Mouse (Mus musculus) heart, adult 11 months (tissue): ENCODE results near the gene Cux1.

Experiments
- DNase-seq: peaks from one replicate; pipeline ENCODE4 v3.0.0; 2022

Gene Cux1

GRCm38 (mm10) chr5:136535204-136535603 lies 32.1 kb downstream of the Cux1 start:
- DNase-seq = no peak

GRCm38 (mm10) chr5:136533371-136534276 lies 33.7 kb downstream of the Cux1 start:
- peak; percentile 91 for DNase-seq

DNA sequence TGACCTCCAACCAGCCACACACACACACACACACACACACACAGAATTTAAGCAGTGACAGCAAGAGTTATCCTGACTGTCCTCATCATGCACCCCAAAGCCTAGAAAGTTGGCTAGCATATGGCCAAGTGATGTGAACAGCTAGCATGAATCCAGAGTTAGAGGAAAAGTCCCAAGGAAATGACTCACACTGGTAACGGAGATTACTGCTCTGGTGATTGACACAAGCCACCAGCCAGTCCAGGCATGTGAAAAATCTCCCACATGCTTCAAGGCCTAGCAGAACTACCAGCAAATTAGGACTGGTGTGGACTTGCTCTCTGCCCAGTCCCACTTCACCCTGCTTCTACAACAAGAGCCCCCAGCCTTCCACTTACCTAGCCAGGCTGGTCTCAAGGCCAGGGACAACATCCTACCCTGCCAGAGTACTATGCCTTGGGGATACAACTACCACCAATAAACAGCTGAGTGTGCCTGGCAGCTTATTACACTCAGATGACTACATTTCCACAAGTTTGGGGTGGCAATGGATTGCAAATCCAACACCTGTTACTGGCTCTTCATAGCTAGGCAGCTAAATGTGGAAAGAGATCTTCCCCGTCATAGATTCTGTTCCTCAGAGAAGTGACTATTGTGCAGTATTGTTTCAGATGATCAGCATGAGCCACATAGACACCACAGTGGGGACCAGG lies 35.5 kb downstream of the Cux1 start:
- DNase-seq = peak; percentile 94

DNA sequence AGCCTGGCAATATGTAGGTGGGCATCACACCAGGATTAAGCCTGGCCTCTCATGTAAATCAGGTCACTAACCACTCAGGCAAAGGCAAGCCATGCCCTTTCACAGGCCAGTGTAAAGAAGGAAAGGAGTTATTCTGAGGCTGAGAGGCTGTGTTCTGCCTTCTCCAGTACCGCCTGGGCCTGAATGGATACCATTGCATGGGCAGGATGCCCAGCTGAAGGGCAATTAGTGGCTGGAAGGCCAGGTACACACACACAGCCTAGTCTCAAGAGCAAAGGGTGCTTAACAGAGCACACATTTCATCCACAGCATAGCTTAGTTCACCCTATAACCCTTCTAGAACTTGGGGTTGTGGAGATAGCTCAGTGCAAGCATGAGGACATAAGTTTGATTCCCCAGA lies 36.4 kb downstream of the Cux1 start:
- peak; percentile 93 for DNase-seq

DNA sequence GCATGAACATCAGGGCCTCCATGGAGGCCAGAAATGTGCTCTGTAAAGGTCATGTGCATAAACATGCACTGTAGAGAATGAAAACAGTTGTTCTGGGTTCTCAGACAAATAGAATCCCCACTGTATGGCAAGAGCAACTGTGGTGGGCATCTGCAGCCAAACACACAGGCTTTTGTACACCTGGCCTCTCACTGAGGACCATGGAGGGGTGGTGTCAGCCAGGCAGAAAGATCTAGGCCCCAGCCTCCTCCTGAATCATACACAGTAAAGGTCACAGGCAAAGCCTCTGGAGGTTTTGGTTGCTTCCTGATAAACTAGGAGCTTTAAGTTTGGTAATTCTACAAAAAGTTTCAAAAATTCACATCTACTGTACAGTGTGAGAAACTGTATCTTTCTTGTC lies 38.1 kb downstream of the Cux1 start:
- no peak for DNase-seq

DNA sequence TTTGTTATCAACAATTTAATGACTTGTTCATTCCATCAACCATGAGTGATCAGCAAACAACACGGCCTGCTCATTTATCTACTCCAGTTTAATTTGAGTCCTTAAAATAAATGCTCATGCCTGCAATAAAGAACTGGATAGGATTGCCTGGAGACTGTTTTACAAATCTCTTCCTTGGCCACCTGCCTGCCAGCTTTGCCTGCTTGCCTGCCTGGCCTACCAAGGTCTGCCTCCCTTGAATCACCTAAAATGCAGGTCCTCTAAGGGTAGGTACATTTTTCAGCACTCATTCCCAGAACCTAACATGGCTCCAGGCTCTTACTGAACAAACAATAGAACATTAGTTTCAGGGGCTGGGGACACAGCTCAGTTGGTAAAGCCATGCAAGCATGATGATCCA lies 39.4 kb downstream of the Cux1 start:
- no peak for DNase-seq

- peak; percentile 83 for DNase-seq
Measured at GRCm38 (mm10) chr5:136526545-136526909, 40.8 kb downstream of the Cux1 start.

DNA sequence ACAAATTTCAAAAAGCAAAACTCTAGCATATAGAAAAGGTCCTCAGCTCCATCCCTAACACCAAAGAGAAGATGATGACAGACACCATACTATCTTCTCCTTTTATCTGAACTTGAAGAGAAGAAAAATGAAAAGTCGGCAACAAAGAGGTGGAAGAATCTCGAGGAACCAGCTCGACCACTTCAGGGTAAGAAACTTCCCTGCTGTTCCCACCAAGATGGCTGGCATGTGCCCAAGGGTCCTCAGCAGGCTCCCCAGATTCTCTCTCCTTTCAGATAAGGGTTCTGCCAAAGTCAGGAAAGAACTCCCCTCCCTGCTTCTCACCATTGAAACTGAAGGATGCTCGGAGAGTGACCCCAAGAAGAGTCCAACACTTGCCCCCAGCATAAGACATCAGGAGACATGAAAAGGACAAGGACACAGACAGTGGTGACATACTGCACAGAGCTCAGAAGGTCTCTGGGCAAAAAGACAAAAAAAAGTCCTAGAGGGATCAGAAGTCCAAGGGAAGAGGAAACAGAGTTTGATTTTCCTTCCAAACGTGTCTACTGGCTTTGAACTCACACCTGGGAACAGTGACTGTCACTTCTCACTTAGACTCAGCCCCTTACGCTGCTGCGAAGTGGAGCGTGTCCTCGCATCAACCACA lies 41.3 kb downstream of the Cux1 start:
- DNase-seq = no peak

GRCm38 (mm10) chr5:136522843-136523463 lies 44.3 kb downstream of the Cux1 start:
- peak; percentile 86 for DNase-seq

GRCm38 (mm10) chr5:136521656-136522055 lies 45.6 kb downstream of the Cux1 start:
- no peak for DNase-seq

DNA sequence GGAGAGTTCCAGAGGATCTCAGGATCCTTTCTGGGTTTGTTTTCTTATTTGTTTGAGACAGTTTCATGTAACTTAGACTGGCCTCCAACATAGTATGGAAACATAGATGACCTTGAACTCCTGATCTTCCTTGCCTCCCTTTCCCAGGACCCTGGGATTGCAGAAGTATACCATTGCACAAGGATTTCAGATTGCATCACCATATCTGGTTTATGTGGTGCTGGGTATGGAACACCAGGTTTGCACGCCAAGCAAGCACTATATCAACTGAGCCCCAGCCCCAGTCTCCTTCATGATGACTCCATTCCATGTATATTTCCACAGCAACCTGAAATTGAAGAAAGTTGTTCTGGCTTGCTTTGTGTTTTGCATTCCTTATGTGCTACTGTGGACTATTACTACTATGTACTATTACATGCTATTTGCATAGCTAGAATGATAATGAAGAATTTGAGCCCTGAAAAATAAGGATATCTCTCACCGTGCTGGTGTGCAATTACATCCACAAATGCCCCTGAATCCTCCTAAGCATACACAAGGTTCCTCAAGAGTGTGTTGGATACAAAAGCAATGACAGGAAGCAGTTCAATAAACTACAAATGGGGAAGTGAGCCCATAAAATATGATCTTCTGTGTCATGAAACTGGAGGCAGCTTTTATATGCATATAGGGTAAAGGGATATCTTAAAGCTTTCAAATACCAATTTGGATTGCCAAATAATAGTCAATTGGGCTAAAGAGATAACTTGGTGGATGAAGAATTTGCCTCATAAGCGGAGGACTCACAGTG lies 48.4 kb downstream of the Cux1 start:
- peak; percentile 76 for DNase-seq

- no peak for DNase-seq
Measured at GRCm38 (mm10) chr5:136517510-136517909, 49.8 kb downstream of the Cux1 start.

DNA sequence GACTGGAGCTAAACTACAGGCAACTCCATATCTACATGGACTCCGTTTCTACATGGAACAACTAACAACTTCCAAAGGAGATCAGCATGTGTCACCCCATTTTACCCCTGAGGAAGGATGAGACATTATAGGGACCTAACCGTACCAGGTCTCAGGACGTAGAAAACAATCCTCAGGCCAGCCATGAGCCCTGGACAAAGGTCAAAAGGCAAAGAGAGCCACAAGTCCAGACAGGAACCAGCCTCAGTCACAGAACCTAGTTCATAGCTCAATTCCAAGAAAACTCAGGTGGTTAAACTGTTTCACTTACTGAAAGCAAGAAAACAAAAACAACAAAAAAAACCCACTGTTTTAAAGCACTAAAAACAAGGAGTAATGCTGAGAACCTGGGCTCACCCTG lies 50.7 kb downstream of the Cux1 start:
- no peak for DNase-seq

GRCm38 (mm10) chr5:136514049-136514677 lies 53.1 kb downstream of the Cux1 start:
- DNase-seq = no peak

- DNase-seq = no peak
Measured at GRCm38 (mm10) chr5:136512103-136512674, 55.1 kb downstream of the Cux1 start.

DNA sequence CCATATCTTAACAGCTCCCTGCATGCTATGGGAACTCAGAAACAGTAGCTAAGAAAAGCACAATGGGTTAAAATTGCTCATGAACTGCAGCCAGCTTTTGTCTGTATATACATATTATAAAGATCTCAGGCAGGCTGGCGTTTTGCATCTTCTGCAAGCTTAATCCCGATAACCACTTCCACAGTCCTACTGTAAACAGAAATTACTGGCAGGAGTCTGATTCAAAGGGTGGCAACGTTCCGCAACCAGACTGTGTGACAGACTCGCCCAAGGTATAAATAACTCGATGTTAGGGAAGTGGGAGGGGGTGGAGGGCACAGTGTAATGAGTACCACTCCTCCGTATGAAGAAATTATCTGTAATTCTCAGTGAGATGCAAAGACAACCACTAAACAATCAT lies 55.9 kb downstream of the Cux1 start:
- DNase-seq = peak; percentile 91

GRCm38 (mm10) chr5:136510609-136511008 lies 56.7 kb downstream of the Cux1 start:
- DNase-seq = no peak

GRCm38 (mm10) chr5:136507629-136508028 lies 59.7 kb downstream of the Cux1 start:
- no peak for DNase-seq

DNA sequence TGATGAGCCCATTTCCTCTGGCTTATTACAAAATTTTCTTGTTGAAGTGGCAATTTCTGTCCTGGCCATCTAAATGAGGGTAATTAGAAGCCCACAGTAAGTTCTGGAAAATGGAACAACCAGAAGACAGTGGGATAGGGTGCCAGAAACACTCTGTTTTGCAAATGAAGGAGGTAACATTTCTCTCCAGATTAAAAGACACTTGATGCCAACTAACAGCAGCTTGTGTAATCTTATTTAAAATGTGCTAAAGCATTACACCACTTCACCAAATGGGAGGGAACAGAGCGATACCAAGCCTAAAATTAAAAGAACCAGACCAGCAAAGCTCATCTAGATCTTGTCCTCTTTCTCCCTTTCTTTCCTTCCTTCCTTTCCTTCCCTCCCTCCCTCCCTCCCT lies 61.0 kb downstream of the Cux1 start:
- DNase-seq = no peak

GRCm38 (mm10) chr5:136502491-136503086 lies 64.7 kb downstream of the Cux1 start:
- peak; percentile 87 for DNase-seq

DNA sequence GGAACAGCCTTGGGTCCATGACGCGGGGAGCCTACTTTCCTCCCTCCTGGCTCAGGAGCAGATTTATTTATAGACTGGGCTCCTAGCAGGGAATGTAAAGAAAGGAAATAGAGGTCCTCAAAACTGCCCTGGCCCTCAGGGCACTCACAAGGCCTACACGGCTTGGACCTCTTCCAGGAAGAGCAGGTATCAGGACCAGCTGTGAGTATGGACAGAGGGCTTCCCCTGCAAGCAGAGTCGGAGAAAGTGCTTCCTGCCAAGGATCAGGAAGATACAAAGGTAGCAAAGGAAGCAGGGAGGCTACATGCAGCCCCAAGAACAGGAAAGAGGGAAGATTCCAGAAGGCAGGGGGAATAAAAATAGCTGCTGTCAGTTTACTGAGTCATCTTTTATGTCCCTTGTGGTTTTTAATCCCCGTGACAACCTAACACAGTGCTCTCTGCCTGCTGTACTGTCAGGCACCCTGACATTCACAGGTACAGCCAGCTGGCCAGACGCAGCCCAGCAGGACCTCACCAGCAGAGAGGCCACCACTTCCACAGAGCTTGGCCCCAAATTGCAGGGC lies 66.9 kb downstream of the Cux1 start:
- peak; percentile 92 for DNase-seq
